Mouse (Mus musculus) ES-E14 (cell line): ENCODE data around the gene Kcnh5.

Experiments used
- ZC3H11A ChIP-seq: IDR thresholded peaks from 2 replicates; pipeline ENCODE4 v1.6.1; 2012; ENCODE audit warnings: low read depth, mild to moderate bottlenecking, inconsistent platforms, low read length, borderline replicate concordance
- ZNF384 ChIP-seq: IDR thresholded peaks from 2 replicates; pipeline ENCODE4 v1.6.1; 2012; ENCODE audit warnings: low read depth, low read length, inconsistent platforms

GRCm38 (mm10) chr12:74854263-74854662 lies 322.9 kb downstream of the Kcnh5 start:
- no peak for TF ChIP-seq ZC3H11A
- no peak for TF ChIP-seq ZNF384
